Mouse (Mus musculus) splenic B cell, adult 2 months (primary cell): ENCODE measurements around the gene Leo1.

Experiments
- DNase-seq: peaks from one replicate; pipeline ENCODE4 v3.0.0-alpha.2; 2011; ENCODE audit warnings: low read depth, low spot score
- H3K27me3 ChIP-seq: 2 replicates; pipeline ENCODE4 v1.6.1; 2012; ENCODE audit warnings: mild to moderate bottlenecking, low read length, moderate library complexity, mixed read lengths; ENCODE audit not compliant: control insufficient read depth, poor library complexity, insufficient read depth, severe bottlenecking
- H3K36me3 ChIP-seq: 2 replicates; pipeline ENCODE4 v1.6.1; 2012; ENCODE audit warnings: mild to moderate bottlenecking, low read length, moderate library complexity, mixed read lengths; ENCODE audit not compliant: control insufficient read depth, poor library complexity, insufficient read depth, severe bottlenecking

The Leo1 gene

GRCm38 (mm10) chr9:75440796-75441666 lies at the start of gene Leo1:
Gene Leo1 (plus strand): TSS chr9:75441524.
- peak; percentile 92 for DNase-seq
- H3K36me3 ChIP-seq: no peaks in the 10 kb centered on the region
- H3K27me3 ChIP-seq: no peaks in the 10 kb centered on the region; the same call in 1 of the 2 replicates

GRCm38 (mm10) chr9:75393251-75393650 lies 48.1 kb upstream of the Leo1 start:
- no peaks in the 10 kb centered on the region for H3K27me3 ChIP-seq
- H3K36me3 ChIP-seq: peaks cover 14% of the 10 kb centered on the region
- DNase-seq: no peak

GRCm38 (mm10) chr9:75395971-75396370 lies 45.4 kb upstream of the Leo1 start:
- Histone ChIP-seq H3K27me3 (no peaks in the 10 kb centered on the region), H3K36me3 (peaks cover 6% of the 10 kb centered on the region)
- no peak for DNase-seq

- Histone ChIP-seq H3K27me3 (no peaks in the 10 kb centered on the region), H3K36me3 (peaks cover 3% of the 10 kb centered on the region)
- peak; percentile 20 for DNase-seq
Observed at GRCm38 (mm10) chr9:75399069-75399468, 42.3 kb upstream of the Leo1 start.

GRCm38 (mm10) chr9:75400639-75401038 lies 40.7 kb upstream of the Leo1 start:
- no peaks in the 10 kb centered on the region for H3K27me3 ChIP-seq
- no peak for DNase-seq
- H3K36me3 ChIP-seq: peaks cover 3% of the 10 kb centered on the region

GRCm38 (mm10) chr9:75401593-75402504 lies 39.5 kb upstream of the Leo1 start:
- DNase-seq: peak; percentile 62
- peaks cover 3% of the 10 kb centered on the region; the same call in 1 of the 2 replicates for H3K36me3 ChIP-seq
- no peaks in the 10 kb centered on the region for H3K27me3 ChIP-seq

- no peak for DNase-seq
- Histone ChIP-seq H3K36me3 (no peaks in the 10 kb centered on the region), H3K27me3 (no peaks in the 10 kb centered on the region)
Observed at GRCm38 (mm10) chr9:75403520-75403919, 37.8 kb upstream of the Leo1 start.

- Histone ChIP-seq H3K27me3 (no peaks in the 10 kb centered on the region), H3K36me3 (no peaks in the 10 kb centered on the region)
- DNase-seq: peak; percentile 17
Observed at GRCm38 (mm10) chr9:75406121-75406520, 35.2 kb upstream of the Leo1 start.

- peak; percentile 53 for DNase-seq
- no peaks in the 10 kb centered on the region for H3K36me3 ChIP-seq
- no peaks in the 10 kb centered on the region for H3K27me3 ChIP-seq
Observed at GRCm38 (mm10) chr9:75407803-75408202, 33.5 kb upstream of the Leo1 start.

- Histone ChIP-seq H3K27me3 (no peaks in the 10 kb centered on the region), H3K36me3 (no peaks in the 10 kb centered on the region)
- DNase-seq: no peak
Observed at GRCm38 (mm10) chr9:75408204-75408826, 33.0 kb upstream of the Leo1 start.

GRCm38 (mm10) chr9:75409031-75409851 lies 32.1 kb upstream of the Leo1 start:
- DNase-seq: peak; percentile 73
- Histone ChIP-seq H3K36me3 (no peaks in the 10 kb centered on the region), H3K27me3 (no peaks in the 10 kb centered on the region)

- no peaks in the 10 kb centered on the region for H3K27me3 ChIP-seq
- no peaks in the 10 kb centered on the region for H3K36me3 ChIP-seq
- DNase-seq: peak; percentile 98
Observed at GRCm38 (mm10) chr9:75409852-75410378, 31.4 kb upstream of the Leo1 start, which contains the start of gene Mapk6. Gene Mapk6 (minus strand): TSS chr9:75410005.

- Histone ChIP-seq H3K36me3 (no peaks in the 10 kb centered on the region), H3K27me3 (no peaks in the 10 kb centered on the region)
- DNase-seq: peak; percentile 42
Observed at GRCm38 (mm10) chr9:75410868-75411487, 30.3 kb upstream of the Leo1 start.
